Mouse (Mus musculus) natural killer cell, adult 2 months (primary cell): ENCODE measurements around the gene Ptk6.

Experiments
- DNase-seq, 2 experiments: peaks; one replicate each; pipeline ENCODE4 v3.0.0; 2022; ENCODE audit warnings: low spot score in 2 of 2

The Ptk6 gene

DNA sequence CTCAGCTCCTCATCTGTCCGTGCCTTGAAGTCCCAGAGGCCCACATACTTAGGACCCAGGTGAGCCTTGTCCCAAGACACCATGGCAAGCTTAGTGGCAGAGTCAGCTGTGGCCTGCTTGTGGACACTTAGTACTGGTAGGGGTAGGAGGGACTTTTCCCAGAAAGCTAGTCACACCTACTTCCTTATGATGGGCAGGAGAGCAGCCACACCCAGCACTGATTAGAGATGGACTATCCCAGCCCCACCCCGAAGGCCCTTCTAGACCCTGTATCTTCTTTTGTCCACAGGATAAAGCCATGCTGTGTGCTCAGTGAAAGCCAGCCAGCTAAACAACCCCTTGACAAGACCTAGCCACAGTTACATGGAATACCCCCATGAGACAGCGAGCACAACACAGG lies at the start of gene Ptk6:
Gene Ptk6 (minus strand): TSS at position 368 of the 400 bp plus-strand sequence.
- DNase-seq: no peak

GRCm38 (mm10) chr2:181251841-181252240 lies 49.3 kb upstream of the Ptk6 start:
- no peak for DNase-seq

DNA sequence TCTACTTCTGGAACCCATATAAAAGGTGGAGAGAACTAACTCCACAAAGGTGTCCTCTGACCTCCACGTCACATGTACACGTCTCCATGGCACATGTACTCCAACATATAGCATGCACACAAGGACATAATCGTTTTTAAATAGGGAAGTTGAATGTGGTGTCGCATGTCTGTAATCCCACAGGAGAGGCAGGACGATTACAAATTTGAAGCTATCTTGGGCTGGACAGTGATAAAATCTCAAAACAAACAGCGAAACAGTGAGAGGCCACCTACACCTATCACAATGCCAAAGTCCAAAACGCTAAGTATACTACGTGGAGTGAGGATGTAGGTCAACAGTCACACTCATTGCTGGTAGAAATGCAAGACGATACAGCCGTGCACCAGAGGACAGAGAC lies 46.6 kb upstream of the Ptk6 start:
- DNase-seq: no peak

- no peak for DNase-seq
Observed at GRCm38 (mm10) chr2:181245031-181245430, 42.4 kb upstream of the Ptk6 start.

DNA sequence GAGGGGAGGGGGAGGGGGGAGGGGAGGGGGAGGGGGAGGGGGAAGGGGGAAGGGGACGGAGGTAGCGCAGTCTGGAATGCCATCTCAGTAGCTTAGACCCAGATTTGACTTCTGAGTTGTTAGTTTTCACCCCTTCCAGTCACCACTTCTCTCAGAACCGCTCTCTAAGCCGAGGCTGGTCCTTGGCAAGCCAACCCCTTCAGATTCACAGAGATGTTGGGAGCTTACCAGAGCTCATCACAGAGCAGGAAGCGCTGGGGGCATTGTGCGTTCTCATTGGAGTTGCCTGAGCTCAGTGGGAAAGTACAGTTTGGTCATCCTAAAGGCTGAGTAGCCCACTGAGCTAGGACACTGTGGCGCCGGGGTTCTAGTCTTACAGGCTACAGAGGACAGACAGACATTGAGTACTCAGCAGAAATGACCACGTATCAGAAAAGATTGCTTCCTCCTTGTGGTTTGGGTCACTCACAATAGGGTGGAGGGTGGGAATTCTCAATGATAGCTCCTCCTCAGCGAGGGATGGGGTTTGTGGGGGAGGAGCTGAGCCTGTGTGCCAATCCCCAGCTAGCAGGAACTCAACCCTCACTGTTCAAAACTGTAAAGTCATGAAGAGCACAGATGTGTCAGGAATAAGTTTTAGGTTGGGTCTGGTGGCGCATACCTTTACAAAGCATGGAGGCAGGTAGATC lies 41.3 kb upstream of the Ptk6 start:
- DNase-seq: peak; percentile 26 to 49

GRCm38 (mm10) chr2:181242314-181242665 lies 39.7 kb upstream of the Ptk6 start:
- no peak for DNase-seq

DNA sequence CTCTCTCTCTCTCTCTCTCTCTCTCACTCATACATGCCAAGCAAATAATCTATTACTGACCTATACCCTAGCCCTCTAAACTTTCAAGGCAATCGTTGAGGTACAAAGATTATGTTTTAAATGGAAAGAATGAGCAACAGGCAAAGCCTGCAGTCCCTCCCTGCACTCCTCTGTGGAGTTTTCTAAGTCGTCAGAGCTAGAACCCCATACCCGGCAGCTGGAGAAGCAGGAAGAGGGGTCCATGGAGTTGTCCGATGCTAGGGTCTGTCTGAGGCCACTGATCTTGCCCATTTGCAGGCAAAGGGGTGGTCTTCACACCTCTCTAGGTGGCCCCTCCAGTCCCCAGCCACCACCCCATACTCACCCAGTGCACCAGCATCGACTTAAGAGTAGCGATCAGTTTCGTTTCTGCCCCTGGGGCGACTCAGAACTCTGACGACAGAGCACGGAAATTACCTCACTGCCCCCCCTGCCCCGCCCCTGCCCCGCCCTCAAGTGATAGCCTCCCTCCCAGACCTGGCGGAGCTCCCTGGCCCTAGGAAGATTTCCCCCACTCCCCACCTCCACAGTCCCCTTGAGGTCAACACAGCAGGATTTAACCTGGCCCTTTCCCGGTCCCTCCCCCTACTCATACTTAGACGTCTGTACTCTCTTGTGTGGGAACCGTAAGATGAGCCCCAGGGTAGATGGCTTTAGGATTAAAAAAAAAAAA lies 39.2 kb upstream of the Ptk6 start, which contains the start of gene Helz2:
Gene Helz2 (minus strand): TSS at position 426 of the 712 bp plus-strand sequence.
- DNase-seq: peak; percentile 66 to 70

- DNase-seq: no peak
Observed at GRCm38 (mm10) chr2:181240806-181241440, 38.3 kb upstream of the Ptk6 start.

DNA sequence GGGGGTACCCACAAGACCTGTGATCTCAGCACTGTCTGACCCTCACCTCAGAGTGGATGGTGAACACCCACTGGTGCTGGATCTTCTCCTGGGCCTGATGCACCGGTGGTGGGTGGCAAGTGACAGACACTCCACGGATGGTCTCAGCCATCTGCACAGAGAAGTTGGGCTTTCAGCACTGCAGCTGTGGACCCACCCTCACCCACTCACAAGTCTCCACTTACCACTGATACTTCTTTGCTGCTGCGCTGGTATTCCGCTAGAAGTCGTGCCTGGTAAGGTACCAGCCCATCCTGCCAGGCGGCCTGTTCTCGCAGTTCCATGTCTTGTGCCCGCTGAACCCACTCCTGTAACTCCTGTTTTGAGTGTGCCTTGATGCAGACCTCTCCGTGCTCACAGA lies 36.7 kb upstream of the Ptk6 start:
- no peak for DNase-seq

DNA sequence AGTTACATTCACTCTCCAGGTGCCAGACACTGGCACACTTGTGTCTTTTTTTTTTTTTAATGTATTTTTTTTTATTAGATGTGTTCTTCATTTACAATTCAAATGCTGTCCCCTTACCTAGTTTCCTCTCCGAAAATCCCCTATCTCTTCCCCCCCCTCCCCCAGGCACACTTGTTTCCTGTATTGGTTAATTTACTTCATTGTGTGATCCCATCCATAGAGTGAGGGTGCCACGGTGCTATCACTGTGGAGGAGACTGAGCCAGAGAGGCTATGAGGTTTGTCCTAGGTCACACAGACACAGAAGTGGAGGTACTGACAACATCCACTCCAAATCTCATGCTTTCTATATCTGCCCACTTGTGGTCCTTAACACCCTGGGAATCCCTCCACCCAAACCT lies 36.3 kb upstream of the Ptk6 start:
- DNase-seq: no peak

GRCm38 (mm10) chr2:181238091-181238610 lies 35.6 kb upstream of the Ptk6 start:
- DNase-seq: no peak

DNA sequence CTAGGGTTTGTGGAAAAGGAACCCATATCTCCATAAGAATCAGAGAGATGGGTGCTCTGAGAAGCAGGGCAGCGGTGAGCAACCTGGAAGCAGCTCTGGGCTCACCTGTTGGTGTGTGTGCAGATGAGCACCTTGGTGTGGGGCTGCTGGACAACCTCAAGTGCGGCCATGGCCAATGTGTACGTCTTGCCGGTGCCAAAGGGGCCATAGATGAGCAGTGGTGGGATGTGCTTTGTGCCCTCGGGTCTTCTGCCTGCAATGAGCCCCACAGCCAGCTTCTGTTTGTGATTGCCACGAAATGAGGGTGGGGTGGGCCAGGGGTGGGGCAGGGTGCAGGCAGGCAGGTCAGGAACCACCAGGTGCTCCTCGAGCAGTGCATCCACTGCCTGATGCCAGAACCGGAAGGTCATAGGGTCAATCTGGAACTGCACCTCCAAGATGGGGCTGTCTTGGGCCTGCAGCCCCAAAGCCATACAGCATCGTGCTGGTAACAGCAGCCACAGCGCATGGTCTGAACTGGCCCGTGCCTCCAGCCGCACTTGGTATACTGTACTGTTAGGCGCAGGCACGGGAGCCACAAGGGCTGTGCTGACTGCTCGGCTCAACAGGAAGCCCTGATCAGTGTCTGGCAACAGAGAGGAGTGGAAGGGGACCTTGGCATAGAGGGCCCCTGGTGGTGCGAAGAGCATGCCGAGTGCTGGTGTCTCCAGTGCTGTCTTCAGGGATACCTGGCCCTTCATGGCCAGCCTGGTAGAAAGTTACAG lies 34.8 kb upstream of the Ptk6 start:
- DNase-seq: no peak

DNA sequence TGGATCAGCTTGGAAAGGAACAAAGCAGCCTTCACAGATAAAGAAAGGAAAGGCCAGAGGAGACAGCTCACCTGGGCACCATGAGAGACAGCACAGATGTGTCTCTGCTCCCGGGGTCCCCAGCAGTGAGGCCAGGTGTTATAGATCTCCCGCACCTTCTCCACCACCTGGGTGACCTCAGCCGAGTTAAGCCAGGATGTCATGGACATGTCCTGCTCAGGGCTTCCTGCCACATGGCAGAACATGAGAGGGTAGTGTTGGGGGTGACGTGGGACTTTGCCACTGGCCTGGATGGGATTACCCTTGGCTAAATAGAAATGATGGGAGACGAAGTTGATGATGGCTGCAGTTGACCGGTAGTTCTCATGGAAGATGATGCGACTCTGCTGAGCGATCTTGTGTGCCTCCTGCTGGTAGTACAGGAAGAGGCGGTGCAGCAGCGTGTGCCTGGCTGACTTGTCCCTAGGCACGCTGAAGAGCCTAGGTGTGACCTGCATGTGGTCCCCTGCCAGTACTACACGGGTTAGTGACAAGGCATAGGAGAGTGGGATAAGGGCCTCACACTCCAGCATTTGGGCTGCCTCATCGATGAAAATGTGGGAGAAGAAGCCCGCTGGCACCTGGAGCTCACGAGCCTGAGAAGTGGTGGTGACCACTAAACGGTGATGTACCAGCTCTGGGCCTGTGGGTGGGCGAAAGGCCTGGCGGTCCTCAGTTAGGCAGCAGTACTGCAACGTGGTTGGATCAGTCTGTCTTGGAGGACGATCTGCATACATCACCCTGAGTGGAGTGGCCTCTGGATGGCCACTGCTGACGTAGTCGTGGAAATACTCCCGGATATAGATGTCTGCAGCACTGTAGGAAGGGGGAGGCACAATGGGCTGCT lies 33.3 kb upstream of the Ptk6 start:
- no peak for DNase-seq

- DNase-seq: no peak
Observed at GRCm38 (mm10) chr2:181234680-181235079, 32.1 kb upstream of the Ptk6 start.

DNA sequence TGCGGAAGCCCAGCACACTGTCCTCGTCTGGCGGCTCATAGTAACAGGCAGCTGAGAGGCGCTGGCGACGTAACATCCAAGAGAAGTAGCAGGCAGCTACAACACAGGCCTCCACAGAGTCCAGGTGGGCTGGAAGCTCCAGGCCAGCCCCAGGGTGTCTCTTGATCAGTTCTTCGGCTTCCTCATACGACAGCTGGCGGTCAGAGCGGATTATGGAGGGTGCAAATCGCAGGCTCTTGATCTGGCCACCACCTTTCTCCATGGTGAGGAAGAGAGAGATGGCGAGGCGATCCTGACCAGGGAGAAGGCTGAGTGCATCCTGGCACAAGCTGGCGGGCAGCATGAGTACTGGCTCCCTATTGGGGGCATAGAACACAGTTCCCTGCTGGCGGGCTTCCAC lies 30.9 kb upstream of the Ptk6 start:
- no peak for DNase-seq

- no peak for DNase-seq
Observed at GRCm38 (mm10) chr2:181231171-181231570, 28.6 kb upstream of the Ptk6 start.

DNA sequence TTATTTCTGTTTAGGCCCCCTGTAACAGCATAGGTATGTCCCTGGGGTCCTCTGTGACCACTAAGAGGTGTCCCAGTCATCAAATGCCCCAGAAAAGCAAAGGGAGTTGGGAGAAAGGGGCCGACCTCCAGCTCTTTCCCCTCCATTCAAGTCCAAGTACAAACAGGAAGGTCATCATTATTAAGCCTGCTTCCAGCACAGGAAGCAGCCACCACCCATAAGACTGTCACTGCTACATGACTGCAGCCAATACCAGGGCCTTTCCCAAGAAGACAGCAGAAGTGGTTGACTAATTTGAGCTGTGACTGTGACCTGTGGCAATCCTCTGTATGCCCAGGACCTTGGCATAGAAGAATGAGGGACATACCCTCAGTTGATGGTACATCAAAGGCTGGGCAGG lies 25.7 kb upstream of the Ptk6 start:
- no peak for DNase-seq

DNA sequence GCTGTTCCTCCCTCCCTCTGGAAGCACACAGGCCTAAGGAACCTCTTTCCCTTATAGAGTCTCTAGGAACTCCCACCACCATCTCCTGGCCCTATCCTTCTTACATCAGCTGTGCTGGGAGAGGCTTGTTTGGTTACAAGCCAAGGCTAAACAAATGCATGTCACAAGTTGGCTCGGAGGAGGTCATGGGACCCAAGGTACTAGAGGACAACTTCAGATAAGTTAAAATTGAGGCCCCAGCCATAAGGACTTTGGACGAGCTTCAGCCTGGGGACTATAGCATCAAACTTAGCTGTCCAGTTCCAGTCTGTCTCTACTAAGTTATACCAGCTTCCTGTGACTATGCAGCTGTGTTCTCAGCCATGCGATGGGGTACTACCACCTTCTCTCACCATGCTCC lies 24.5 kb upstream of the Ptk6 start:
- DNase-seq: no peak

DNA sequence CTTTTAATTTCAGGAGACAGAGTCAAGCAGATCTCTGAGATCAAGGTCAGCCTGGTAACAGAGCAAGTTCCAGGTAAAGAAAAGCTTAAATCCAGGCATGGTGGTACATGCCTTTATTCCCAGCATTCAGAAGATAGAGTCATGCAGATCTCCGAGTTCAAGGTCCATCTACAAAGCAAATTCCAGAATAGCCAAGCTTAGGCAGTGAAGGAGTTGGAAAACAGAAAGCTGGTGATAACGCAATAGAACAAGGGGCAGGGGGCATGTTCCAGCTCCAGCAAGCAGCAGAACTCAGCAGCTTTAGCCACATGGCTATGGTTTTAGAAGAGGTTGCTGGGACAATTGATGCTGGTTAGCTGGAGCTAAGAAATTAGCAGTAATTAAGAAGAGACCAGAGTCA lies 22.4 kb upstream of the Ptk6 start:
- DNase-seq: no peak

GRCm38 (mm10) chr2:181220361-181220760 lies 17.8 kb upstream of the Ptk6 start:
- DNase-seq: no peak
